Mouse (Mus musculus) MEL-GATA-1-ER (cell line): Measurements from ENCODE around the gene Ccl28.
"Not testable (repeated sequence)": the region's sequence is repeated elsewhere in the genome, so short reads cannot be mapped to it uniquely, and the experiment has no call there.

Experiments used
- DNase-seq: peaks from one replicate; pipeline ENCODE4 v3.0.0-alpha.2; 2012; ENCODE audit warnings: low read depth; ENCODE audit errors: extremely low read depth

Gene Ccl28

GRCm38 (mm10) chr13:119623634-119624033 is at the start of gene Ccl28:
Gene Ccl28 (plus strand): TSS chr13:119623819.
- DNase-seq: no peak

- DNase-seq: peak; percentile 11
Observed at GRCm38 (mm10) chr13:119596321-119597211, 27.1 kb upstream of the Ccl28 start.

GRCm38 (mm10) chr13:119598466-119598865 is 25.2 kb upstream of the Ccl28 start:
- DNase-seq: not testable (repeated sequence)

- not testable (repeated sequence) for DNase-seq
Observed at GRCm38 (mm10) chr13:119599066-119599465, 24.6 kb upstream of the Ccl28 start.

GRCm38 (mm10) chr13:119599498-119599897 is 24.1 kb upstream of the Ccl28 start:
- not testable (repeated sequence) for DNase-seq

- peak; percentile 19 for DNase-seq
Observed at GRCm38 (mm10) chr13:119600166-119600565, 23.5 kb upstream of the Ccl28 start.

- not testable (repeated sequence) for DNase-seq
Observed at GRCm38 (mm10) chr13:119602688-119603331, 20.8 kb upstream of the Ccl28 start.

GRCm38 (mm10) chr13:119603890-119604289 is 19.7 kb upstream of the Ccl28 start:
- not testable (repeated sequence) for DNase-seq

- not testable (repeated sequence) for DNase-seq
Observed at GRCm38 (mm10) chr13:119604322-119604721, 19.3 kb upstream of the Ccl28 start.

GRCm38 (mm10) chr13:119618841-119619240 is 4.8 kb upstream of the Ccl28 start:
- no peak for DNase-seq

GRCm38 (mm10) chr13:119619735-119620134 is 3.9 kb upstream of the Ccl28 start:
- DNase-seq: no peak

GRCm38 (mm10) chr13:119625952-119626351 is 2.3 kb downstream of the Ccl28 start:
- not testable (repeated sequence) for DNase-seq

GRCm38 (mm10) chr13:119631482-119632155 is 8.0 kb downstream of the Ccl28 start:
- no peak for DNase-seq

- DNase-seq: no peak
Observed at GRCm38 (mm10) chr13:119632156-119632548, 8.5 kb downstream of the Ccl28 start.

GRCm38 (mm10) chr13:119635496-119635895 is 11.9 kb downstream of the Ccl28 start:
- DNase-seq: no peak

GRCm38 (mm10) chr13:119637837-119638236 is 14.2 kb downstream of the Ccl28 start:
- no peak for DNase-seq

- DNase-seq: no peak
Observed at GRCm38 (mm10) chr13:119638449-119638848, 14.8 kb downstream of the Ccl28 start.

GRCm38 (mm10) chr13:119639302-119639701 is 15.7 kb downstream of the Ccl28 start:
- DNase-seq: no peak

GRCm38 (mm10) chr13:119640504-119640903 is 16.9 kb downstream of the Ccl28 start:
- DNase-seq: peak; percentile 4

- DNase-seq: no peak
Observed at GRCm38 (mm10) chr13:119641145-119641544, 17.5 kb downstream of the Ccl28 start.

GRCm38 (mm10) chr13:119644769-119645168 is 21.1 kb downstream of the Ccl28 start:
- no peak for DNase-seq

- DNase-seq: no peak
Observed at GRCm38 (mm10) chr13:119646511-119646910, 22.9 kb downstream of the Ccl28 start.
